Comparison of ENCODE assay signal across 11 mouse cellular contexts in genomic region chr6:114878841-114879520, GRCm38 (mm10).
A peak's percentile ranks its signal among the peaks of the same experiment; 100 is the strongest.
DNase-seq lines count a peak whose midpoint lies in the region; ATAC-seq and TF ChIP-seq lines count a peak whose summit lies in the region.
"Had no signal": no experiment of that assay in that cellular context is flagged by ENCODE, and none has a peak within 500 bp of the region (broad histone marks: within the 10 kb centered on the region; RNA-seq: fewer than 3 reads in every experiment).

No protein-coding gene starts in this region.

- H3K27ac ChIP-seq in forebrain, embryonic 10.5 days, result peak overlapping the region; percentile 97
- H3K27ac ChIP-seq in forebrain, embryonic 11.5 days (ENCODE audit: low read depth, low read length), result no peak overlapping the region
- peak overlapping the region; percentile 25; the same call in 1 of the 2 replicates for H3K27ac ChIP-seq in lung, embryonic 15.5 days
- H3K27ac ChIP-seq in hindbrain, embryonic 15.5 days (replicated peaks), result peak overlapping the region; percentile 46; the same call in 1 of the 2 replicates
- H3K27ac ChIP-seq in liver, postnatal 0 days (ENCODE audit: low read depth), result peak overlapping the region; percentile 72

- ATAC-seq in forebrain, embryonic 11.5 days (replicated peaks; ENCODE audit: low FRiP score), result no peak
- no peak for ATAC-seq in lung, embryonic 15.5 days (ENCODE audit: borderline replicate concordance, extremely low read depth, low FRiP score, low TSS enrichment)
- ATAC-seq in hindbrain, embryonic 15.5 days (ENCODE audit: low FRiP score, low read depth), result no peak
- ATAC-seq in liver, postnatal 0 days, result peak; percentile 46
- ATAC-seq: activated CD4-positive, CD25-positive, alpha-beta regulatory T cell, adult 4 months had no signal

- H3K4me2 ChIP-seq in forebrain, embryonic 11.5 days (ENCODE audit: low read depth, low read length, severe bottlenecking), result no peak overlapping the region
- H3K4me2 ChIP-seq in lung, embryonic 15.5 days, result no peak overlapping the region
- H3K4me2 ChIP-seq in hindbrain, embryonic 15.5 days, result no peak overlapping the region
- no peak overlapping the region; the same call in 1 of the 2 replicates for H3K4me2 ChIP-seq in liver, postnatal 0 days (ENCODE audit: low read depth, low read length)

- DNase-seq in forebrain, embryonic 10.5 days (ENCODE audit: extremely low spot score, low spot score), result no peak
- DNase-seq in forebrain, embryonic 11.5 days (ENCODE audit: low spot score), result no peak
- DNase-seq in lung, adult 18-20 months, result no peak
- DNase-seq in liver, postnatal 0 days, result peak; percentile 72
- DNase-seq in left cerebral cortex, adult 11 months (ENCODE audit: low spot score), result no peak
- DNase-seq in thymus, postnatal 4 days, result no peak
- DNase-seq: lung, adult 2 months; thymus, adult 18-20 months had no signal

- peaks cover 100% of the 10 kb centered on the region for H3K4me1 ChIP-seq in forebrain, embryonic 10.5 days
- peaks cover 58% of the 10 kb centered on the region for H3K4me1 ChIP-seq in forebrain, embryonic 11.5 days (replicated peaks; ENCODE audit: control insufficient read depth, insufficient read depth, low read length)
- peaks cover 96% of the 10 kb centered on the region for H3K4me1 ChIP-seq in lung, embryonic 15.5 days
- peaks cover 98% of the 10 kb centered on the region for H3K4me1 ChIP-seq in hindbrain, embryonic 15.5 days (replicated peaks)
- H3K4me1 ChIP-seq in liver, postnatal 0 days (ENCODE audit: insufficient read depth), result peaks cover 72% of the 10 kb centered on the region

- no peak overlapping the region for H3K9ac ChIP-seq in forebrain, embryonic 11.5 days (ENCODE audit: low read length)
- H3K9ac ChIP-seq in lung, embryonic 15.5 days, result no peak overlapping the region; the same call in 1 of the 2 replicates
- no peak overlapping the region for H3K9ac ChIP-seq in hindbrain, embryonic 15.5 days
- no peak overlapping the region for H3K9ac ChIP-seq in liver, postnatal 0 days (replicated peaks)

- WGBS in forebrain, embryonic 10.5 days, result 91% methylated on average over 19 of the region's 19 CpGs
- 87% methylated on average over 19 of the region's 19 CpGs for WGBS in forebrain, embryonic 11.5 days
- 52% methylated on average over 19 of the region's 19 CpGs for WGBS in lung, embryonic 15.5 days
- 66% methylated on average over 19 of the region's 19 CpGs for WGBS in hindbrain, embryonic 15.5 days
- WGBS in liver, postnatal 0 days (ENCODE audit: insufficient replicate concordance), result 72% methylated on average over 19 of the region's 19 CpGs

- H3K9me3 ChIP-seq in forebrain, embryonic 10.5 days, result no peaks in the 10 kb centered on the region; the same call in 1 of the 2 replicates
- H3K9me3 ChIP-seq in forebrain, embryonic 11.5 days (ENCODE audit: control insufficient read depth, low read length), result no peaks in the 10 kb centered on the region
- no peaks in the 10 kb centered on the region for H3K9me3 ChIP-seq in lung, embryonic 15.5 days
- no peaks in the 10 kb centered on the region for H3K9me3 ChIP-seq in hindbrain, embryonic 15.5 days
- H3K9me3 ChIP-seq in liver, postnatal 0 days (ENCODE audit: low read length), result no peaks in the 10 kb centered on the region

- H3K4me3 ChIP-seq in forebrain, embryonic 10.5 days, result no peak overlapping the region
- no peak overlapping the region for H3K4me3 ChIP-seq in forebrain, embryonic 11.5 days (ENCODE audit: low read depth, low read length)
- no peak overlapping the region for H3K4me3 ChIP-seq in lung, embryonic 15.5 days
- no peak overlapping the region for H3K4me3 ChIP-seq in hindbrain, embryonic 15.5 days
- no peak overlapping the region for H3K4me3 ChIP-seq in liver, postnatal 0 days (ENCODE audit: low read depth, low read length)

- TF ChIP-seq EP300 in liver, postnatal 0 days (IDR thresholded peaks at IDR 0.05; ENCODE audit: low read depth), result no peak

- no peak for TF ChIP-seq CTCF in liver, postnatal 0 days (IDR thresholded peaks at IDR 0.05; ENCODE audit: low read depth)

- peaks cover 19% of the 10 kb centered on the region for H3K36me3 ChIP-seq in forebrain, embryonic 10.5 days (replicated peaks)
- H3K36me3 ChIP-seq in forebrain, embryonic 11.5 days (ENCODE audit: control insufficient read depth, insufficient read depth, low read length), result no peaks in the 10 kb centered on the region
- no peaks in the 10 kb centered on the region for H3K36me3 ChIP-seq in lung, embryonic 15.5 days
- H3K36me3 ChIP-seq in hindbrain, embryonic 15.5 days, result no peaks in the 10 kb centered on the region
- H3K36me3 ChIP-seq in liver, postnatal 0 days (replicated peaks; ENCODE audit: insufficient read depth, low read length), result no peaks in the 10 kb centered on the region

- H3K27me3 ChIP-seq in forebrain, embryonic 10.5 days (ENCODE audit: poor library complexity, severe bottlenecking), result no peaks in the 10 kb centered on the region
- no peaks in the 10 kb centered on the region for H3K27me3 ChIP-seq in forebrain, embryonic 11.5 days (ENCODE audit: control insufficient read depth, insufficient read depth, low read length)
- H3K27me3 ChIP-seq in lung, embryonic 15.5 days, result no peaks in the 10 kb centered on the region
- no peaks in the 10 kb centered on the region for H3K27me3 ChIP-seq in hindbrain, embryonic 15.5 days
- no peaks in the 10 kb centered on the region for H3K27me3 ChIP-seq in liver, postnatal 0 days (ENCODE audit: insufficient read depth, low read length)
